Mouse (Mus musculus) embryonic facial prominence, embryonic 14.5 days (tissue): ENCODE measurements around the gene Htr2b. TPM values are rescaled to one million over a fixed set of nuclear protein-coding genes. Genes with fewer than 3 reads are reported as not detected.

Experiments used
- ATAC-seq: fragments of 200-750 bp; cut with Nextera tagmentation; 2 replicates; pipeline ENCODE4 v1.8.0; 2017; ENCODE audit warnings: low read depth, moderate number of reproducible peaks, moderate TSS enrichment
- DNase-seq: peaks from one replicate; pipeline ENCODE4 v3.0.0-alpha.2; 2015; ENCODE audit warnings: low spot score
- H3K27ac ChIP-seq: fragments of 300-500 bp; sonication (generic); replicated peaks from 2 replicates; pipeline ENCODE4 v1.5.1; 2014; ENCODE audit warnings: low read depth, mild to moderate bottlenecking, low read length, moderate library complexity
- H3K27me3 ChIP-seq: fragments of 300-500 bp; sonication (generic); replicated peaks from 2 replicates; pipeline ENCODE4 v1.6.1; 2014; ENCODE audit warnings: low read length; ENCODE audit not compliant: control insufficient read depth, insufficient read depth
- H3K36me3 ChIP-seq: fragments of 300-500 bp; sonication (generic); 2 replicates; pipeline ENCODE4 v1.6.1; 2014; ENCODE audit warnings: low read length, mixed read lengths; ENCODE audit not compliant: control insufficient read depth, insufficient read depth
- H3K4me1 ChIP-seq: fragments of 300-500 bp; sonication (generic); 2 replicates; pipeline ENCODE4 v1.6.1; 2014; ENCODE audit warnings: antibody characterized with exemption, low read length; ENCODE audit not compliant: control insufficient read depth, insufficient read depth
- H3K4me2 ChIP-seq: fragments of 300-500 bp; sonication (generic); 2 replicates; pipeline ENCODE4 v1.6.1; 2014; ENCODE audit warnings: low read depth, mild to moderate bottlenecking, low read length, moderate library complexity, mixed read lengths
- H3K4me3 ChIP-seq: fragments of 300-500 bp; sonication (generic); 2 replicates; pipeline ENCODE4 v1.5.1; 2014; ENCODE audit warnings: low read depth, mild to moderate bottlenecking, low read length
- H3K9ac ChIP-seq: fragments of 300-500 bp; sonication (generic); 2 replicates; pipeline ENCODE4 v1.6.1; 2014; ENCODE audit warnings: low read depth, mild to moderate bottlenecking, low read length, moderate library complexity, mixed read lengths
- H3K9me3 ChIP-seq: fragments of 300-500 bp; sonication (generic); 2 replicates; pipeline ENCODE4 v1.6.1; 2016; ENCODE audit warnings: low read length; ENCODE audit not compliant: control insufficient read depth
- WGBS: fragments of 180-500 bp; shearing (Covaris S2); extraction: QIAGEN DNeasy Blood & Tissue Kit; methylation state at CpG from one replicate; pipeline ENCODE4 v1.1.7; 2014; 5-methylcytosine and 5-hydroxymethylcytosine counted together
- polyA plus RNA-seq: library from polyadenylated mRNA; unstranded; fragments of >200 nt; fragmentation: Nextera tagmentation; extraction: Ambion mirVana; gene quantifications from 2 replicates; pipeline ENCODE4 v1.2.1, GENCODE M21; 2014

Htr2b gene
- polyA plus RNA-seq, 1 experiment from 2014 or later = 1.2 TPM

DNA sequence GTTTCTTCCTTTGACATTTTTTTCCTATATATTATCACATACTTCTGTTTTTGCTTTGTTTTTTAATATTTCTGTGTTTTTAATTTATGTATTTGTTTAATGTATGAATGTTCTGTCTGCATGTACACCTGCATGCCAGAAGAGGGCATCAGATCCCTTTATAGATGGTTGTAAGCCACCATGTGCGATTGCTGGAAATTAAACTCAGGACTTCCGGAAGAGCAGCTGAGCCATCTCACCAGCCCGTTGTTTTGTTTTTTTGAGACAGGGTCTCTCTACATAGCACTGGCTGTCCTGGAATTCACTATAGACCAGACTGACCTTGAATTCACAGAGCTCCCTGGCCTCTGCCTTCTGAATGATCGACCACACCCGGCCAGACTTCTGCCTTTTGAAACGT is 49.2 kb downstream of the Htr2b start:
- ATAC-seq = no peak
- WGBS = 72% methylated on average over 6 of the region's 6 CpGs
- H3K9me3 ChIP-seq = no peaks in the 10 kb centered on the region
- H3K27ac ChIP-seq = no peak overlapping the region
- no peak overlapping the region for H3K4me2 ChIP-seq
- DNase-seq = no peak
- H3K4me3 ChIP-seq = no peak overlapping the region
- H3K9ac ChIP-seq = no peak overlapping the region
- H3K36me3 ChIP-seq = no peaks in the 10 kb centered on the region
- H3K27me3 ChIP-seq = no peaks in the 10 kb centered on the region
- peaks cover 7% of the 10 kb centered on the region for H3K4me1 ChIP-seq

DNA sequence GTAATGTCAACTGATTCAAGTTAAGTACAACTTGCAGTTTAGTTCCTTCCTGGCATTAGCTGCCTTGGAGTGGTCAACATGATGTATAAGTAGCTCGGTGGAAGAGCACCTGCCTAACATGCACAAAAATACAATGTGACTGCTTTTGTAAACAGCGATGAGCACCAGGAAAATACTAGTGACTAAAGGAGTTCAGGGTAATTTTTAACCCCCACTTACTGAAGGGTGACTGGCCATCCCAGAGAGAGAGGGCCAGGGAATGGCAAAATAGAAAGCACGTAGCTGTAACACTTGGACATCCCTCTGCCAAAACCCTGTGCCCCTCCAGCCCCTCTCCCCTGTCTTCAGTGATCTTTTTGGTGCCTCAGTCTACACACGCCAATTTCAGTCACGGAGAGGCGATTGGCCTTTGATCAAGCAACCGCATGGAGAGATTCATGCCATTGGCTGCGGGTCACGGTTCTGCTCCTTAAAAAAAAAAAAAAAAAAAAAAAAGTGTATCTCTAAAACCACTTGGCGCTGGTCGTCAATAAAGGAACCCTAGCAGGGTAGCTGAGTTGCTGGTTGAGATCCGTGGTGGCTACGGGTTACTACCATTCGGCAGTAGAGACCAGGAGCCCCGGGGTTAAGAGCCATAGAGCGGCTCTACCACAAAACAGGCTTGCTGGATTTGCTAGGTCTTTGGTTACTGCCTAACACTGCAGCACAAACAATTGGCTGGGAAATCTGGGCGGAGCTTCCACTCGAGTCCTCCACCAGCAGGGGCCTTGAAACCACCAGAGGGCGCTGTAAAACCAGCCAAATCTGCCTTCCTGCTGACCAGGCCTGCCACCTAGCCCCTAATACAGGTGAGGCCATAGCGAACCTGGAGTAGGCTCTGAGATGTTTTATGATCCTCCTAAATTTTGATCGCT is 52.7 kb downstream of the Htr2b start:
- H3K4me3 ChIP-seq = peak overlapping the region; percentile 33
- 9% methylated on average over 21 of the region's 21 CpGs for WGBS
- H3K36me3 ChIP-seq = no peaks in the 10 kb centered on the region
- no peaks in the 10 kb centered on the region for H3K27me3 ChIP-seq
- H3K9me3 ChIP-seq = no peaks in the 10 kb centered on the region
- H3K4me2 ChIP-seq = peak overlapping the region; percentile 53
- no peaks in the 10 kb centered on the region for H3K4me1 ChIP-seq
- ATAC-seq (peak; percentile 93), DNase-seq (peak; percentile 95)
- peak overlapping the region; percentile 45 for H3K9ac ChIP-seq
- no peak overlapping the region for H3K27ac ChIP-seq

DNA sequence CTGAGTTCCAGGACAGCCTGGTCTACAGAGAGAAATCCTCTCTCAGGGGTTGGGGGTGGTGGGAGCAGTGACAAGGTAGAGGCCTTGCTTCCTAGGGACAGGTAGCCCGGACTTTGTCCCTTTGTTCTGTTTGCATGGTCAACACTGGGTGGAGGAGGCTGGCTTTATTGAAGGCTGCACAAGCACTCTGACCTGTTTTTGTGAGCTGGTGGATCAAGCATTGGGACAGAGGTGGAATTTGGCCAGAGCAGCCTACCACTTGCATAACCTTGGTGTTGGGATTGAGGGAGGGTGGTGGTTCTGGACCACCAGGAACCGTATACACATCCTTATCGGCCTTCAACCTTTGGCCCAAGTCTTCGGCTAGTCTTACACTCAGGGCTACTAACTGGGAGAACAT is 55.5 kb downstream of the Htr2b start:
- Histone ChIP-seq H3K27me3 (no peaks in the 10 kb centered on the region), H3K4me2 (no peak overlapping the region), H3K4me3 (no peak overlapping the region), H3K27ac (no peak overlapping the region), H3K4me1 (no peaks in the 10 kb centered on the region), H3K9me3 (no peaks in the 10 kb centered on the region), H3K36me3 (no peaks in the 10 kb centered on the region), H3K9ac (no peak overlapping the region)
- DNase-seq (no peak), ATAC-seq (no peak)
- WGBS = 89% methylated on average over 4 of the region's 4 CpGs

DNA sequence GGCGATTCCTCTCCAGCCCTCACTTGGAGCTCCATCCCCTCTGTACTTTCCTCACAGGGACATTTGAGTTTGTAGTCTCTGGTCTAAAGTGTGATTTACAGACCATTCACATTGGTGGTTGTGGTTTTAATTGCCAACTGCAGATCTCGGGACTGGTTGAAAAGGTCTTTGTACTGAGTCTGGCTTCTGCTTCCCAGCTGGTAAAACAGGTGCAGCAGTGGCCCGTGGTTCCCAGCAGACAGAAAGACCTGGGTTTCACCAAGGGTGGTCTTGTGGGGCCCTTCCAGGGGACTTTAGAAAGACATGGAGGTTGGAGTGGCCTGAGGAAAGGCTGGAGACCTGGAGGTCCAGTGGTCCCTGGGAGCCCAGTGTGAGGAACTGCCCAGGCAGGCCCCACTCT is 56.8 kb downstream of the Htr2b start:
- Histone ChIP-seq H3K27me3 (no peaks in the 10 kb centered on the region), H3K36me3 (no peaks in the 10 kb centered on the region), H3K9me3 (no peaks in the 10 kb centered on the region), H3K4me1 (no peaks in the 10 kb centered on the region), H3K9ac (no peak overlapping the region), H3K4me2 (no peak overlapping the region), H3K27ac (no peak overlapping the region), H3K4me3 (no peak overlapping the region)
- DNase-seq (no peak), ATAC-seq (no peak)
- 33% methylated on average over 3 of the region's 3 CpGs for WGBS

DNA sequence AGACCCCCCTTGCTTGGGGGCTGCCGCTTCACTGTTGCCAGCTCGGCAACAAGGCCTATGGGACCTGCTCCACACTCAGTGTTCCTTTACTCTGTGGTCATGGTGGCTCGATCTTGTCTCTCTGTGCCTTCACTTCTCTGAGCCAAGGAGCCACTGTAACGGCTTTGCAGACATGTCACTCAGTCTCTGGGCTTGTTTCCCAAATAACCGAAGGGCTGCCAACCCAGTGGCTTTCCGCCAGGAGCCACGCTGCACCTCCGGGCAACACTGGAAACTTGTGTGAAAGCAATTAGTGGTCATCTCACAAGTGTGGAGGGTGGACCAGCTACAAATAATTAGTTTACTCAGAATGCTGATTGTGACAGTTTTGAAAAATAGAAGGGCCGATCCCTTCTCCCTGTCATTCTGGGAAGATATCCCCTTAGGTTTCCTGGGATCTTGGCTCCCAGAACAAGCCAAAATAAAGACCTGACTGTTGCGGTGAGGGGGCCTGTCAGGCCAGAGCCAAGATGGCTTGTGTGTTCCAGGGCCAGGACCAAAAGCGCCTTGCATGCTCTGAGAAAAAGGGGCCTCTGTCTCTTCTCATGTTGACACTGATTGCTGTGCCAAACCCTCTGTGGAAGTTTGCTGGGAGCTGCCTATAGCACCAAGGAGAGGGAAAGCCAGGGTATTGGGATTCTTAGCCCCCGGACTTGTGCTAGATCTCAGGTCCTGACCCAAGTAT is 58.4 kb downstream of the Htr2b start:
- H3K9ac ChIP-seq = no peak overlapping the region; the same call in 1 of the 2 replicates
- WGBS = 59% methylated on average over 12 of the region's 12 CpGs
- no peak overlapping the region for H3K4me2 ChIP-seq
- no peaks in the 10 kb centered on the region for H3K36me3 ChIP-seq
- DNase-seq (peak; percentile 61), ATAC-seq (peak; percentile 41; the same call in 1 of the 2 replicates)
- H3K27ac ChIP-seq = 0 out of 2 replicates have a peak overlapping the region, but pooled peaks have one; percentile 28
- H3K9me3 ChIP-seq = no peaks in the 10 kb centered on the region
- H3K4me1 ChIP-seq = no peaks in the 10 kb centered on the region
- H3K4me3 ChIP-seq = no peak overlapping the region
- peaks cover 9% of the 10 kb centered on the region for H3K27me3 ChIP-seq

Other genes starting within 250 kb of the Htr2b start
- gene Itm2c, start 217.7 kb downstream of the Htr2b start, polyA plus RNA-seq = 158 and 177 TPM in 2 replicates
- 0.43 and 0.54 TPM in 2 replicates for gene 4933407L21Rik, start 183.5 kb downstream of the Htr2b start, polyA plus RNA-seq
- gene Gpr55, start 151.0 kb downstream of the Htr2b start, polyA plus RNA-seq = not detected in 2 replicates
- not detected in 2 replicates for gene Spata3, start 95.2 kb downstream of the Htr2b start, polyA plus RNA-seq
- gene 2810459M11Rik, start 66.1 kb downstream of the Htr2b start, polyA plus RNA-seq = 0.68 and 1.4 TPM in 2 replicates
- gene Psmd1, start 47.6 kb downstream of the Htr2b start, polyA plus RNA-seq = 159 and 174 TPM in 2 replicates
- gene Gm21972, start 21.7 kb upstream of the Htr2b start, polyA plus RNA-seq = 0.51 TPM in 1 of 2 replicates, not detected in the other
- gene Armc9, start 42.8 kb upstream of the Htr2b start, polyA plus RNA-seq = 17.4 and 21.4 TPM in 2 replicates
- gene B3gnt7, start 190.9 kb upstream of the Htr2b start, polyA plus RNA-seq = 4.9 and 5.7 TPM in 2 replicates
- gene Ncl, start 247.4 kb upstream of the Htr2b start, polyA plus RNA-seq = 285 and 297 TPM in 2 replicates